ENCODE assay signal across 12 mouse cellular contexts in genomic region chr5:136784531-136784930, GRCm38 (mm10).
DNase-seq lines count a peak whose midpoint lies in the region; TF ChIP-seq lines count a peak whose summit lies in the region.
"Had no signal": no experiment of that assay in that cellular context is flagged by ENCODE, and none has a peak within 500 bp of the region (broad histone marks: within the 10 kb centered on the region; RNA-seq: fewer than 3 reads in every experiment).

No protein-coding gene starts in this region.

- 53% methylated on average over 8 of the region's 8 CpGs for WGBS in olfactory bulb, adult 2 months

- TF ChIP-seq POLR2A in olfactory bulb, adult 2 months (IDR thresholded peaks at IDR 0.05; ENCODE audit: insufficient read depth, low read depth, low read length) = no peak

- no peak for TF ChIP-seq CTCF in olfactory bulb, adult 2 months (IDR thresholded peaks at IDR 0.05; ENCODE audit: insufficient read depth, low read depth, low read length)

- DNase-seq in gastrocnemius, adult 18-20 months (ENCODE audit: low spot score) = peak; percentile 6
- DNase-seq in gastrocnemius, postnatal 10 days = no peak
- peak; percentile 20 for DNase-seq in 3T3-L1 (ENCODE audit: low read depth, low spot score)
- peak; percentile 38 to 72 for DNase-seq in frontal cortex, postnatal 36 days (ENCODE audit: low spot score in 2 of 2)
- DNase-seq in ovary, postnatal 36 days (ENCODE audit: low spot score) = no peak
- no peak for DNase-seq in kidney, adult 18-20 months
- no peak for DNase-seq in B cell, adult 2 months
- DNase-seq: cerebellum, adult 11 months; heart, postnatal 36 days; lung, adult 18-20 months; thymus, postnatal 4 days had no signal

- peak overlapping the region; percentile 55; the same call in 1 of the 2 replicates for H3K27ac ChIP-seq in olfactory bulb, adult 2 months (ENCODE audit: insufficient read depth, low read depth, low read length)

- peaks cover 10% of the 10 kb centered on the region; the same call in 1 of the 2 replicates for H3K4me1 ChIP-seq in olfactory bulb, adult 2 months (ENCODE audit: control insufficient read depth, insufficient read depth, low read length)

- no peak overlapping the region for H3K4me3 ChIP-seq in olfactory bulb, adult 2 months (ENCODE audit: insufficient read depth, low read depth, low read length)

Comparison
In these comparisons a context has a peak if more than half of its experiments do, and no peak if none do; other contexts are left out.
1. DNase-seq: peak in gastrocnemius, adult 18-20 months (single experiment), 3T3-L1 (single experiment) and frontal cortex, postnatal 36 days (2 of 2); none in gastrocnemius, postnatal 10 days (single experiment), ovary, postnatal 36 days (single experiment), kidney, adult 18-20 months (single experiment) and B cell, adult 2 months (0 of 2).